Mouse (Mus musculus): Measurements from ENCODE around the gene Mks1. TPM values are rescaled to one million over a fixed set of nuclear protein-coding genes. Genes with fewer than 3 reads are reported as not detected.
A peak's percentile ranks its signal among the peaks of the same experiment; 100 is the strongest.
"Not testable (repeated sequence)": the region's sequence is repeated elsewhere in the genome, so short reads cannot be mapped to it uniquely, and the experiment has no call there.

Mks1 gene
- polyA plus RNA-seq, 1 experiment from 2014 or later = 17.6 TPM

GRCm38 (mm10) chr11:87846968-87847600 lies 5.9 kb upstream of the Mks1 start:
- H3K27ac ChIP-seq = no peak overlapping the region

GRCm38 (mm10) chr11:87847884-87848283 lies 5.1 kb upstream of the Mks1 start:
- DNase-seq (ENCODE audit: extremely low spot score, low spot score) = no peak
- no peak overlapping the region for H3K4me3 ChIP-seq
- H3K27ac ChIP-seq = no peak overlapping the region
- no peaks in the 10 kb centered on the region for H3K36me3 ChIP-seq (replicated peaks)
- no peaks in the 10 kb centered on the region for H3K9me3 ChIP-seq
- peaks cover 5% of the 10 kb centered on the region for H3K4me1 ChIP-seq
- WGBS = 73% methylated on average over 6 of the region's 6 CpGs
- H3K27me3 ChIP-seq (ENCODE audit: poor library complexity, severe bottlenecking) = no peaks in the 10 kb centered on the region

More at GRCm38 (mm10) chr11:87846968-87847600, 5.9 kb upstream of the Mks1 start:
- no peaks in the 10 kb centered on the region for H3K27me3 ChIP-seq (ENCODE audit: poor library complexity, severe bottlenecking)
- DNase-seq (ENCODE audit: extremely low spot score, low spot score) = no peak
- no peak overlapping the region for H3K4me3 ChIP-seq
- H3K9me3 ChIP-seq = no peaks in the 10 kb centered on the region
- WGBS = 91% methylated on average over 12 of the region's 12 CpGs
- H3K4me1 ChIP-seq = no peaks in the 10 kb centered on the region
- no peaks in the 10 kb centered on the region for H3K36me3 ChIP-seq (replicated peaks)

GRCm38 (mm10) chr11:87853597-87853954 lies 561 bp downstream of the Mks1 start:
- Histone ChIP-seq H3K9me3 (no peaks in the 10 kb centered on the region), H3K27ac (peak overlapping the region; percentile 86), H3K36me3 (replicated peaks) (peaks cover 33% of the 10 kb centered on the region), H3K27me3 (ENCODE audit: poor library complexity, severe bottlenecking) (no peaks in the 10 kb centered on the region), H3K4me1 (peaks cover 14% of the 10 kb centered on the region), H3K4me3 (peak overlapping the region; percentile 61)
- 40% methylated on average over 8 of the region's 8 CpGs for WGBS
- DNase-seq (ENCODE audit: extremely low spot score, low spot score) = no peak

- H3K9me3 ChIP-seq = no peaks in the 10 kb centered on the region
- H3K36me3 ChIP-seq (replicated peaks) = peaks cover 37% of the 10 kb centered on the region
- no peak for DNase-seq (ENCODE audit: extremely low spot score, low spot score)
- H3K4me3 ChIP-seq = no peak overlapping the region
- peaks cover 14% of the 10 kb centered on the region for H3K4me1 ChIP-seq
- no peak overlapping the region for H3K27ac ChIP-seq
- WGBS = 90% methylated on average over 7 of the region's 7 CpGs
- no peaks in the 10 kb centered on the region for H3K27me3 ChIP-seq (ENCODE audit: poor library complexity, severe bottlenecking)
Observed at GRCm38 (mm10) chr11:87854550-87854949, 1.5 kb downstream of the Mks1 start.

- DNase-seq (ENCODE audit: extremely low spot score, low spot score) = no peak
- H3K36me3 ChIP-seq (replicated peaks) = peaks cover 81% of the 10 kb centered on the region
Observed at GRCm38 (mm10) chr11:87859273-87859672, 6.3 kb downstream of the Mks1 start.

GRCm38 (mm10) chr11:87860426-87860825 lies 7.4 kb downstream of the Mks1 start:
- WGBS = 86% methylated on average over 9 of the region's 9 CpGs
- Histone ChIP-seq H3K4me1 (no peaks in the 10 kb centered on the region), H3K36me3 (replicated peaks) (peaks cover 80% of the 10 kb centered on the region), H3K27ac (no peak overlapping the region), H3K9me3 (no peaks in the 10 kb centered on the region), H3K4me3 (no peak overlapping the region), H3K27me3 (ENCODE audit: poor library complexity, severe bottlenecking) (no peaks in the 10 kb centered on the region)
- DNase-seq (ENCODE audit: extremely low spot score, low spot score) = no peak

More at GRCm38 (mm10) chr11:87859273-87859672, 6.3 kb downstream of the Mks1 start:
- Histone ChIP-seq H3K27me3 (ENCODE audit: poor library complexity, severe bottlenecking) (no peaks in the 10 kb centered on the region), H3K27ac (no peak overlapping the region), H3K4me1 (no peaks in the 10 kb centered on the region), H3K9me3 (no peaks in the 10 kb centered on the region), H3K4me3 (no peak overlapping the region)
- WGBS = 89% methylated on average over 11 of the region's 11 CpGs

GRCm38 (mm10) chr11:87862805-87863204 lies 9.8 kb downstream of the Mks1 start:
- Histone ChIP-seq H3K9me3 (no peaks in the 10 kb centered on the region), H3K4me1 (no peaks in the 10 kb centered on the region), H3K27me3 (ENCODE audit: poor library complexity, severe bottlenecking) (no peaks in the 10 kb centered on the region), H3K4me3 (no peak overlapping the region), H3K27ac (no peak overlapping the region), H3K36me3 (replicated peaks) (peaks cover 56% of the 10 kb centered on the region)
- no peak for DNase-seq (ENCODE audit: extremely low spot score, low spot score)
- WGBS = 94% methylated on average over 13 of the region's 13 CpGs

GRCm38 (mm10) chr11:87866891-87867290 lies 13.9 kb downstream of the Mks1 start:
- 89% methylated on average over 1 of the region's 2 CpGs for WGBS
- H3K9me3 ChIP-seq; H3K4me3 ChIP-seq; H3K4me1 ChIP-seq; H3K27me3 ChIP-seq (ENCODE audit: poor library complexity, severe bottlenecking); H3K27ac ChIP-seq; DNase-seq (ENCODE audit: extremely low spot score, low spot score): not testable (repeated sequence)
- H3K36me3 ChIP-seq (replicated peaks) = peaks cover 21% of the 10 kb centered on the region

GRCm38 (mm10) chr11:87870096-87870495 lies 17.1 kb downstream of the Mks1 start:
- Histone ChIP-seq H3K27me3 (ENCODE audit: poor library complexity, severe bottlenecking) (no peaks in the 10 kb centered on the region), H3K36me3 (replicated peaks) (no peaks in the 10 kb centered on the region), H3K27ac (no peak overlapping the region), H3K4me1 (no peaks in the 10 kb centered on the region), H3K9me3 (no peaks in the 10 kb centered on the region), H3K4me3 (no peak overlapping the region)
- DNase-seq (ENCODE audit: extremely low spot score, low spot score) = no peak
- WGBS = 78% methylated on average over 2 of the region's 2 CpGs

- 73% methylated on average over 8 of the region's 8 CpGs for WGBS
- Histone ChIP-seq H3K4me1 (no peaks in the 10 kb centered on the region), H3K9me3 (no peaks in the 10 kb centered on the region), H3K27me3 (ENCODE audit: poor library complexity, severe bottlenecking) (no peaks in the 10 kb centered on the region), H3K36me3 (replicated peaks) (no peaks in the 10 kb centered on the region), H3K4me3 (no peak overlapping the region), H3K27ac (no peak overlapping the region)
- no peak for DNase-seq (ENCODE audit: extremely low spot score, low spot score)
Observed at GRCm38 (mm10) chr11:87871766-87872165, 18.8 kb downstream of the Mks1 start.

GRCm38 (mm10) chr11:87875436-87875835 lies 22.4 kb downstream of the Mks1 start, which contains the start of gene Epx:
Gene Epx, minus strand, starts transcription at chr11:87875536.
- Histone ChIP-seq H3K27me3 (ENCODE audit: poor library complexity, severe bottlenecking) (no peaks in the 10 kb centered on the region), H3K36me3 (replicated peaks) (no peaks in the 10 kb centered on the region), H3K27ac (no peak within 1 kb of the TSS), H3K9me3 (no peaks in the 10 kb centered on the region), H3K4me3 (no peak within 1 kb of the TSS), H3K4me1 (peaks cover 5% of the 10 kb centered on the region)
- DNase-seq (ENCODE audit: extremely low spot score, low spot score) = no peak
- WGBS = 85% methylated on average over 6 of the region's 6 CpGs

- WGBS = 84% methylated on average over 9 of the region's 9 CpGs
- Histone ChIP-seq H3K4me1 (peaks cover 8% of the 10 kb centered on the region), H3K36me3 (replicated peaks) (no peaks in the 10 kb centered on the region), H3K9me3 (no peaks in the 10 kb centered on the region), H3K27ac (no peak overlapping the region), H3K27me3 (ENCODE audit: poor library complexity, severe bottlenecking) (no peaks in the 10 kb centered on the region), H3K4me3 (no peak overlapping the region)
- no peak for DNase-seq (ENCODE audit: extremely low spot score, low spot score)
Observed at GRCm38 (mm10) chr11:87879826-87880225, 26.8 kb downstream of the Mks1 start.

GRCm38 (mm10) chr11:87881714-87882113 lies 28.7 kb downstream of the Mks1 start:
- H3K4me3 ChIP-seq = no peak overlapping the region
- DNase-seq (ENCODE audit: extremely low spot score, low spot score) = no peak
- H3K27me3 ChIP-seq (ENCODE audit: poor library complexity, severe bottlenecking) = no peaks in the 10 kb centered on the region
- H3K9me3 ChIP-seq = no peaks in the 10 kb centered on the region
- 81% methylated on average over 4 of the region's 4 CpGs for WGBS
- no peaks in the 10 kb centered on the region for H3K36me3 ChIP-seq (replicated peaks)
- peaks cover 8% of the 10 kb centered on the region for H3K4me1 ChIP-seq
- no peak overlapping the region for H3K27ac ChIP-seq

- WGBS = 40% methylated on average over 5 of the region's 5 CpGs
- Histone ChIP-seq H3K4me3 (no peak overlapping the region), H3K4me1 (peaks cover 8% of the 10 kb centered on the region), H3K27ac (no peak overlapping the region), H3K9me3 (no peaks in the 10 kb centered on the region), H3K36me3 (replicated peaks) (no peaks in the 10 kb centered on the region), H3K27me3 (ENCODE audit: poor library complexity, severe bottlenecking) (no peaks in the 10 kb centered on the region)
- no peak for DNase-seq (ENCODE audit: extremely low spot score, low spot score)
Observed at GRCm38 (mm10) chr11:87883493-87883892, 30.5 kb downstream of the Mks1 start.
